Mouse (Mus musculus): ENCODE results near the gene Aes. TPM values are rescaled to one million over a fixed set of nuclear protein-coding genes. Genes with fewer than 3 reads are reported as not detected.
A peak's percentile ranks its signal among the peaks of the same experiment; 100 is the strongest.

Aes gene
- polyA plus RNA-seq, 1 experiment from 2014 or later: 404 TPM

DNA sequence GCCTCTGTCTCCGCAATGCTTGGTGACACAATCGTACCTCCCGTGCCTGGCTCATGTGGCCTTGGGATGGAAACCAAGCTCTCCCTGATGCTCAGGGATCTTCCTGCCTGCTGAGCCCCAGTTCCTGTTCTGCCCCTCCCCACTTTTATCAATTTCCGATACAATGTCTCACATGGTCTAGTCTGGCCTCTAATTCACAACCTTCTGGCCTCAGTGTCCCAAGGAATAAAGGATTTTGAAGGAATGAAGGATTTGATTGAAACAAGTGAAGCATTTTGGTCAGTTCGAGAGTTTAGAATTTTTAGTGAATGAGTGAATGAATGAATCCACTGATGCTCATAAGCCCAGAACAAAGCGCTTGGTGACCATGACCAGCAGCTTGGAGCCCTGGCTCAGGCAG, 36.1 kb upstream of the Aes start:
- DNase-seq: no peak
- H3K4me2 ChIP-seq: no peak overlapping the region

DNA sequence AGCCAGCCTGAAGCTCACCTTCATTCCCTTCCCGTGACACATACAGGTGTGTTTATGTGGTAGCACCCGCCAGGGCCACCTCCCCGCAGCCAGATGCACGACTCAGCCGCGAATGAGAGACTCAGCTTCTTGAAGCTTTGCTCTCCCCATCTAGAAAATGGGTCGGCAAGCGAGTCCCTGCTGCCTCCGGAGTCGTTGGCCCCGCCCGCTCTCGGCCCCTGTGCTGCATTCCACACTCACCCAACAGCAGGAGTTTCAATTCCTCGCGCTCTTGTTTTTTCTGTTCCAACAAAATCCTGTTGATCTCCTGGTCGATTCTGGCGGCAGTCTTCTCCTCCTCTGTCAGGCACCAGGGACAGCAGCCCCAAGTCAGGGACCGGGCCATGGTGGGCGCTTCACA, 35.7 kb upstream of the Aes start:
- Histone ChIP-seq H3K9me3 (ENCODE audit: low read depth, low read length) (no peaks in the 10 kb centered on the region), H3K4me1 (ENCODE audit: insufficient read depth) (no peaks in the 10 kb centered on the region), H3K4me3 (ENCODE audit: low read depth, low read length) (peak overlapping the region; percentile 11; the same call in 1 of the 2 replicates), H3K27ac (ENCODE audit: low read depth) (peak overlapping the region; percentile 42; the same call in 1 of the 2 replicates), H3K9ac (peak overlapping the region; percentile 47), H3K27me3 (ENCODE audit: insufficient read depth, low read length) (no peaks in the 10 kb centered on the region), H3K36me3 (ENCODE audit: insufficient read depth) (no peaks in the 10 kb centered on the region), H3K4me2 (peak overlapping the region; percentile 37)
- 12% methylated on average over 19 of the region's 19 CpGs for WGBS
- no peak for TF ChIP-seq CTCF (IDR thresholded peaks at IDR 0.05; ENCODE audit: low read depth)
- DNase-seq (no peak), ATAC-seq (ENCODE audit: insufficient read depth) (no peak)

More for the DNA sequence above, 36.1 kb upstream of the Aes start:
- no peaks in the 10 kb centered on the region for H3K4me1 ChIP-seq (ENCODE audit: insufficient read depth)
- H3K36me3 ChIP-seq (ENCODE audit: insufficient read depth): no peaks in the 10 kb centered on the region
- H3K9ac ChIP-seq: no peak overlapping the region
- H3K27me3 ChIP-seq (ENCODE audit: insufficient read depth, low read length): no peaks in the 10 kb centered on the region
- WGBS: 74% methylated on average over 6 of the region's 6 CpGs
- H3K9me3 ChIP-seq (ENCODE audit: low read depth, low read length): no peaks in the 10 kb centered on the region
- H3K27ac ChIP-seq (ENCODE audit: low read depth): no peak overlapping the region
- H3K4me3 ChIP-seq (ENCODE audit: low read depth, low read length): no peak overlapping the region
- no peak for TF ChIP-seq CTCF (IDR thresholded peaks at IDR 0.05; ENCODE audit: low read depth)
- ATAC-seq (ENCODE audit: insufficient read depth): no peak

DNA sequence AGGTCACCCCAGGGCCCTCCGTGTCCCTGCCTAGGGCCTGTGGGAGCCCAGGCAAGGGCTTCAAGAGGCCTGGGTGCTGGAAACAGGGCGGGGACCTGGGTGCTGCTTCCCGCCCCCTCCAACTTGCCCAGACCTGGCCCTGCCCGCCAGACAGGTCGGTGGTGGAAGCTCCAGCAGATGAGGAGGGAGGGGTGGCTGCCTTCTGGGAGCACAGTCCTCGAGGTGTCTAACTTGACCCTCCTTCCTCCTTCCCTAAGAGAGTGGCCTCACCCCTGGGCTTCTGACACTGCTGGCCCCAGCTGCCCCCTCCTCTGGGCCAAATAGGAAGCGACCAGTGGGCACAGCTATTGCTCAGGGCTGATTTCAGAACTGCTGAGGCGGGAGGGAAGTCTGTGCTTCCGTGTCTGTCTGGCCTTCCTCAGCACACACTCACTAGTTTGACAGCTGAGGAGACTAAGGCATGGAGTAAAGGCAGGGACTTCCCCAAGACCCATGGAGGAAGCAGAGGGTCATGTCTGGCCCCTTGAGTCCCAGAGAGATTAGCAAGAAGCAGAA, 35.2 kb upstream of the Aes start, which contains the start of gene Gna15:
TSS of gene Gna15 (minus strand) at position 175 of the 555 bp plus-strand sequence.
- Histone ChIP-seq H3K4me2 (peak within 1 kb of the TSS; percentile 37), H3K9me3 (ENCODE audit: low read depth, low read length) (no peaks in the 10 kb centered on the region), H3K36me3 (ENCODE audit: insufficient read depth) (peaks cover 4% of the 10 kb centered on the region; the same call in 1 of the 2 replicates), H3K9ac (peak within 1 kb of the TSS; percentile 47), H3K27me3 (ENCODE audit: insufficient read depth, low read length) (no peaks in the 10 kb centered on the region), H3K4me1 (ENCODE audit: insufficient read depth) (no peaks in the 10 kb centered on the region), H3K27ac (ENCODE audit: low read depth) (peak within 1 kb of the TSS; percentile 42; the same call in 1 of the 2 replicates), H3K4me3 (ENCODE audit: low read depth, low read length) (peak within 1 kb of the TSS; percentile 11; the same call in 1 of the 2 replicates)
- 17% methylated on average over 9 of the region's 9 CpGs for WGBS
- DNase-seq (no peak), ATAC-seq (ENCODE audit: insufficient read depth) (0 out of 2 replicates have a peak, but pooled peaks have one; percentile 28)
- no peak for TF ChIP-seq CTCF (IDR thresholded peaks at IDR 0.05; ENCODE audit: low read depth)

DNA sequence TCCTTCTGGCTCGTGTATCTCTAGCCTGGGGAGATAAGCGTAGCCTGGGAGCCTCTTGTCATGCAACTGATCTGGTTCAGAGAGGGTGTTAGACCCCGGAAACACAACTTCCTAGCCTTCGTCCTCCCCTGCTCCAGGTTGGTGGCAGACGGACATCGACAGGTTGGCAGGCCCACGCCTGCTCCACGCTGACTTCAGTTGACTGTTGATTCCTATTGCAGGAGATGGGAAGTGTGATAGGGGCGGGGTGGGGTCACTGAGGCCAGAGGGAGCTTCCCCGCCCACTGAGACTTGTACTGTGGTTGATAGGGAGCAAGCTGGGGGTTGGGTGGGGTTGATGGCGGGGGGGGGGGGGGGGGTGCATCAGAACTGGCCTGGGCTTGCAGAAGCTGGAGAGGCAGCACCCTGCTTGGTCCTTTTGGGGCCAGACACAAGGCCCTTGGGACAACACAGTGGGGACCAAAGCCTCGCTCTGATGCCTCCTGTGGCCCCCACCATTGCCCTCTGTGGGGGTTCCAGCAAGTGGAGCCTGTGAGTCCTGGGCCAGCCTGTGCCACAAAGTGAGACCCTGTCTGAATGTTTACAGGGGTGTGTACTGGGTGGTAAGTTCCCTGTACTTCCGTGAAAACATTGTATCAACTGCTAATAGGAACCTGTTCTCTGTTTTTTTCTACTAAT, 34.1 kb upstream of the Aes start:
- WGBS: 50% methylated on average over 12 of the region's 13 CpGs
- no peak overlapping the region for H3K9ac ChIP-seq
- H3K4me1 ChIP-seq (ENCODE audit: insufficient read depth): no peaks in the 10 kb centered on the region
- DNase-seq (no peak), ATAC-seq (ENCODE audit: insufficient read depth) (no peak)
- no peak overlapping the region for H3K4me2 ChIP-seq
- no peak overlapping the region for H3K4me3 ChIP-seq (ENCODE audit: low read depth, low read length)
- peaks cover 14% of the 10 kb centered on the region for H3K36me3 ChIP-seq (ENCODE audit: insufficient read depth)
- no peaks in the 10 kb centered on the region for H3K27me3 ChIP-seq (ENCODE audit: insufficient read depth, low read length)
- H3K27ac ChIP-seq (ENCODE audit: low read depth): no peak overlapping the region
- no peaks in the 10 kb centered on the region for H3K9me3 ChIP-seq (ENCODE audit: low read depth, low read length)
- no peak for TF ChIP-seq CTCF (IDR thresholded peaks at IDR 0.05; ENCODE audit: low read depth)

DNA sequence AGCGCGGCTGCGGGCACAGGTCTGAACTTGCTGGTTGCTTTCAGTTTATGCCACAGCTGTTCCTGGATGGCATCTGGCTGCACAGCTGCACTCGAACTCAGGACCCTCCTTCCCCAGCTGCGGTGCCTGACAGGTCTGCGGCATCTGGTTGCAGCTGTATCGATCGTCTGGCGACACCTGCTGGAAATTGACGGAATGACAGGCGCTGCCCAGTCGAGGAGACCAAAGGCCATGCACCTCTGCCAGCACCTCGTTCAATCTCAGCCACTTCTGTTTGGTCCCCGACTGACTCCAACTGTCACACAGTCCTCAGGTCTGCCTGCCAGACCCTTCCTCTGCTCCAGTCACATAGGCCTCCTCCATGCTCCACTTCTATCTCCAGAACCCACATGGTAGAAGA, 32.5 kb upstream of the Aes start:
- Histone ChIP-seq H3K9ac (no peak overlapping the region), H3K36me3 (ENCODE audit: insufficient read depth) (peaks cover 30% of the 10 kb centered on the region), H3K9me3 (ENCODE audit: low read depth, low read length) (no peaks in the 10 kb centered on the region), H3K4me1 (ENCODE audit: insufficient read depth) (no peaks in the 10 kb centered on the region), H3K27ac (ENCODE audit: low read depth) (no peak overlapping the region), H3K4me3 (ENCODE audit: low read depth, low read length) (no peak overlapping the region), H3K4me2 (no peak overlapping the region), H3K27me3 (ENCODE audit: insufficient read depth, low read length) (no peaks in the 10 kb centered on the region)
- whole genome bisulfite sequencing: 13% methylated on average over 14 of the region's 14 CpGs
- ATAC-seq (ENCODE audit: insufficient read depth): no peak; the same call in 1 of the 2 replicates
- TF ChIP-seq CTCF (IDR thresholded peaks at IDR 0.05; ENCODE audit: low read depth): peak; percentile 97
- peak; percentile 88 for DNase-seq

DNA sequence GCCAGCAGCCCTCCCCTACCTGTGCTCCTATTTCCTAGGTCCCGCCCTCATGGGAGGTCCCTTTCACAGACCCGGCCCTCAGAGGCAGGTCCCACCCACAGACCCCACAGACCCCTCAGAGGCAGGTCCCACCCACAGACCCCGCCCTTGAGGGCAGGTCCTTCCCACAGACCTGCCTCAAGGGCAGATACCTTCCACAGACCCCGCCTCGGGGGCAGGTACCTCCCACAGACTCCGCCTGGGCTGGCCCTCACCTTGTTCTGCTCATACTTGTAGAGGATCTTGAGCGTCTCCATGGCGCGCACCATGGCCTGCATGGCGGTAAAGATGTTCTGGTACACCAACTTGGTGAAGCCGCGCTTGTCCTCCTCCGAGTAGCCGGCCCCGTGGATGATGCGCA, 24.5 kb upstream of the Aes start:
- H3K4me1 ChIP-seq (ENCODE audit: insufficient read depth): no peaks in the 10 kb centered on the region
- no peak for TF ChIP-seq CTCF (IDR thresholded peaks at IDR 0.05; ENCODE audit: low read depth)
- no peak for DNase-seq
- H3K27ac ChIP-seq (ENCODE audit: low read depth): no peak overlapping the region
- H3K27me3 ChIP-seq (ENCODE audit: insufficient read depth, low read length): no peaks in the 10 kb centered on the region
- peaks cover 59% of the 10 kb centered on the region for H3K36me3 ChIP-seq (ENCODE audit: insufficient read depth)
- H3K4me2 ChIP-seq: no peak overlapping the region
- H3K9me3 ChIP-seq (ENCODE audit: low read depth, low read length): no peaks in the 10 kb centered on the region
- no peak overlapping the region for H3K4me3 ChIP-seq (ENCODE audit: low read depth, low read length)
- peak; percentile 27; the same call in 1 of the 2 replicates for ATAC-seq (ENCODE audit: insufficient read depth)
- H3K9ac ChIP-seq: no peak overlapping the region
- 56% methylated on average over 16 of the region's 16 CpGs for WGBS

DNA sequence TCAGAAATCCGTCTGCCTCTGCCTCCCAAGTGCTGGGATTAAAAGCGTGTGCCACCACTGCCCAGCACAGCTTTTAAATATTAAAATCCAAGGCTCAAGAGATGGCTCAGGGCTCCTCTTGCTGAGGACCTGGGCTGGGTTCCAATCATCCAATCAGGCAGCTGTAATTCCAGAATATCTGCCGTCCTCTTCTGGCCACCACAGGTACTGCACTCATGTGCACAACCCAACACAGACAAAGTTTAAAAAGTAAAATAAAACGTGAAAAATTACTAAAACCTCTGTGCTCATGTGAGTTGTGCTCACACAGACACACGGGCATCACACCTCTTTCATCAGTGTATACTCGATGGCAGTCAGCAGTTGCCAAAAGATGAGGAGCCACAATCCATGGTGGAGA, 22.6 kb upstream of the Aes start:
- TF ChIP-seq CTCF (IDR thresholded peaks at IDR 0.05; ENCODE audit: low read depth): peak; percentile 73
- H3K9me3 ChIP-seq (ENCODE audit: low read depth, low read length): no peaks in the 10 kb centered on the region
- WGBS: 79% methylated on average over 6 of the region's 6 CpGs
- H3K4me1 ChIP-seq (ENCODE audit: insufficient read depth): no peaks in the 10 kb centered on the region
- H3K36me3 ChIP-seq (ENCODE audit: insufficient read depth): peaks cover 40% of the 10 kb centered on the region
- no peak overlapping the region for H3K4me2 ChIP-seq
- DNase-seq: peak; percentile 22
- H3K9ac ChIP-seq: no peak overlapping the region
- no peaks in the 10 kb centered on the region for H3K27me3 ChIP-seq (ENCODE audit: insufficient read depth, low read length)
- H3K4me3 ChIP-seq (ENCODE audit: low read depth, low read length): no peak overlapping the region
- no peak overlapping the region for H3K27ac ChIP-seq (ENCODE audit: low read depth)
- ATAC-seq (ENCODE audit: insufficient read depth): no peak
